Mouse (Mus musculus) spleen, adult 2 months (tissue): ENCODE measurements around the gene Simc1. TPM values are rescaled to one million over a fixed set of nuclear protein-coding genes. Genes with fewer than 3 reads are reported as not detected.
"Not testable (repeated sequence)": the region's sequence is repeated elsewhere in the genome, so short reads cannot be mapped to it uniquely, and the experiment has no call there.

Experiments
- DNase-seq, 2 experiments: peaks; one replicate each; pipeline versions ENCODE4 v3.0.0 to v3.0.0-alpha.2; 2012 to 2021; ENCODE audit warnings: low spot score in 2 of 2, low read depth in 1 of 2
- H3K27ac ChIP-seq: fragments of 200-500 bp; 2 replicates; pipeline ENCODE4 v1.5.1; 2012; ENCODE audit warnings: low read length, inconsistent platforms; ENCODE audit not compliant: insufficient read depth
- H3K27me3 ChIP-seq: fragments of 200-500 bp; 2 replicates; pipeline ENCODE4 v1.6.1; 2012; ENCODE audit warnings: mild to moderate bottlenecking, moderate library complexity, low read length, inconsistent platforms; ENCODE audit not compliant: control insufficient read depth, insufficient read depth
- H3K36me3 ChIP-seq: fragments of 200-500 bp; 2 replicates; pipeline ENCODE4 v1.6.1; 2012; ENCODE audit warnings: mild to moderate bottlenecking, low read length, inconsistent platforms; ENCODE audit not compliant: control insufficient read depth, insufficient read depth
- H3K4me1 ChIP-seq: fragments of 200-500 bp; 2 replicates; pipeline ENCODE4 v1.6.1; 2011; ENCODE audit warnings: inconsistent platforms; ENCODE audit not compliant: control insufficient read depth, insufficient read depth, insufficient read length
- H3K4me3 ChIP-seq: fragments of 200-500 bp; 2 replicates; pipeline ENCODE4 v1.5.1; 2011; ENCODE audit warnings: mild to moderate bottlenecking, inconsistent platforms; ENCODE audit not compliant: insufficient read depth, insufficient read length; ENCODE audit errors: extremely low read depth
- CTCF ChIP-seq: fragments of 200-500 bp; IDR thresholded peaks from 2 replicates; pipeline ENCODE4 v1.5.1; 2011; ENCODE audit warnings: mild to moderate bottlenecking, inconsistent platforms; ENCODE audit not compliant: insufficient read depth, insufficient read length, insufficient replicate concordance; ENCODE audit errors: extremely low read depth
- POLR2A ChIP-seq: fragments of 200-500 bp; IDR thresholded peaks from 2 replicates; pipeline ENCODE4 v1.6.1; 2011; ENCODE audit warnings: low read depth, low read length, inconsistent platforms
- WGBS: fragments of 180-500 bp; shearing (Covaris S2); methylation state at CpG from one replicate; pipeline ENCODE4 v1.1.7; 2018; 5-methylcytosine and 5-hydroxymethylcytosine counted together
- polyA plus RNA-seq: library from polyadenylated mRNA; depleted of rRNA; stranded (reverse); fragments of >200 nt; gene quantifications from 2 replicates; pipeline ENCODE4 v1.2.3, GENCODE M21; 2012

The Simc1 gene
- polyA plus RNA-seq, 1 experiment: 7.3 TPM

DNA sequence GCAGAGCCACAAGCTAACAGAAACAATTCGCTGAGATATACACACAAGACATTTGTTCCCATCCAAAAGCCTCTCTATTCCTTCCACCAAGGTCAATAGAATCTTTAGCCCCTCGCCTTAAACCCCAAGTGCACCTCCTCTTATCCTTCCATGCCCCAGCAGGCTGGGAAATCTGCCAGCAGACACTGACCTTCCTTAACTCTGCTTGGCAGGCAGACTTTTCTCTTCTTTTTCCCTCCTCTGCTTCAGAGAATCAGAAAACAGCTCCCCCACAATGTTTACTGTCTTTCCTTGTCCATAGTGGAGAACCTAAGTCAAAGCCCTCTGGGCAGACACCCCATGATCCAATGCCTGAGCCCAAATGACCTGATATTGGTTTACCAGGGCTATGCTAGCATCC, 28.6 kb upstream of the Simc1 start:
- WGBS: 84% methylated on average over 2 of the region's 2 CpGs
- Histone ChIP-seq H3K4me1 (no peaks in the 10 kb centered on the region; the same call in 1 of the 2 replicates), H3K27me3 (no peaks in the 10 kb centered on the region), H3K36me3 (no peaks in the 10 kb centered on the region), H3K4me3 (no peak overlapping the region), H3K27ac (no peak overlapping the region)
- no peak for TF ChIP-seq POLR2A
- TF ChIP-seq CTCF: no peak
- no peak for DNase-seq

DNA sequence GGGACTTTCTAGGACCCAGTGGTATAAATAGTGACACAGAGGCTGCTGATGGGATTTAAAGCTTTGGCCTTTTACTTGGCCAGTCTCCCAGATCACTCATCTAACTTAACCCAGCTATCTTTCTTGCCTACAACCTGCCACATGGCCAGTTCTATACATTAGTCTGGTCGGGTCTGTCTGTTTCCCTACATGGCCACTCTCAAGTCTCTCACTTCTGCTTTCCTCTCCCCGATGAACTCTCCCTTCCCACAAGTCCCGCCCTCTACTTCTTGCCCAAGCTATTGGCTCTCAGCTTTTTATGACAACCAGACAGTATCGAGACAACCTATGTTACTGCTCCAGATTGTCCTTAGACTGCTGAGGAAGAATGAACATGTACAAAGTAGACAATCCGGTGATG, 27.9 kb upstream of the Simc1 start:
- no peaks in the 10 kb centered on the region; the same call in 1 of the 2 replicates for H3K4me1 ChIP-seq
- no peak overlapping the region for H3K4me3 ChIP-seq
- DNase-seq: peak; percentile 53 to 59
- H3K36me3 ChIP-seq: no peaks in the 10 kb centered on the region
- no peaks in the 10 kb centered on the region for H3K27me3 ChIP-seq
- 16% methylated on average over 5 of the region's 5 CpGs for WGBS
- TF ChIP-seq POLR2A: no peak
- no peak for TF ChIP-seq CTCF
- no peak overlapping the region for H3K27ac ChIP-seq

DNA sequence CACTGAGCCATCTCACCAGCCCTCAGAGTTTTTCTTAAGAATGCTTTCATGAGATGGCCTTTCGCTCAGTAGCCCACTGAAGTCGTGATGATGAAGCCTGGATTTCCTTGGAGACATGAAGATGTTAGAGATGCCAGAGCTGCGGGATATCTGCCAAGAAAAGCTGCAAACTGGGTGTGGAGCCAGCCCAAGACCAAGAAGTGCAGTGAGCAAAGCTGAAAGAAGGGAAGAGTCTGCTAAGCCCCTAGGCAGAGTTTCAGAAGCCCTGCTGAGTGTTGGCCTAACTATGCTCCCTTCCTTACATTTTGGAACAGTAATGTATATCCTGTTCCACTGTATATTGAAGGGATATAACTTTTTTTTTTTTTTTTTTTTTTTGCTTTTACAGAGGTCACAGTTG, 24.3 kb upstream of the Simc1 start:
- H3K27me3 ChIP-seq: no peaks in the 10 kb centered on the region
- no peak for DNase-seq
- 63% methylated on average over 3 of the region's 3 CpGs for WGBS
- H3K27ac ChIP-seq: no peak overlapping the region
- H3K4me1 ChIP-seq: no peaks in the 10 kb centered on the region; the same call in 1 of the 2 replicates
- no peak overlapping the region for H3K4me3 ChIP-seq
- TF ChIP-seq CTCF (no peak), POLR2A (no peak)
- H3K36me3 ChIP-seq: no peaks in the 10 kb centered on the region

DNA sequence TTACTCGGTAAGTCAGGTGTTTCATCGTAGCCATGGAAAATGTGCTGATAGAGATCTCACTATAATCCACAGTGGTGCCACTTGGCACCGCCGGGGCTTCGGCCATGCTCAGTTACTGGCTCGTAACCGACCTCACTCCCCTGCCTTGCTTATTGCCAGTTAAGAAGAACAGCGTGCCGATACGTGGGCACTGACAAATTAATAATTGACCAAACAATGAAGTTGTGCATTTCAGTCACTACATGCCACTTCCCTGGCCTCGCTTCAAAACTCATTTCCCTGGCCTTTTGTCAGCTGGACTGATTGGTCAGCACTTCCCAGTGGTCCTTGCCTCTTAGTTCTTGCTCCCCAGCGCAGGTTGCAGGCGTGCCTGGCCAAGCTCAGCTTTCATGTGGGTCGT, 22.1 kb upstream of the Simc1 start:
- TF ChIP-seq CTCF (no peak), POLR2A (no peak)
- no peaks in the 10 kb centered on the region for H3K36me3 ChIP-seq
- no peak for DNase-seq
- 87% methylated on average over 14 of the region's 14 CpGs for WGBS
- H3K27ac ChIP-seq: no peak overlapping the region
- no peaks in the 10 kb centered on the region for H3K4me1 ChIP-seq
- no peak overlapping the region for H3K4me3 ChIP-seq
- H3K27me3 ChIP-seq: no peaks in the 10 kb centered on the region

DNA sequence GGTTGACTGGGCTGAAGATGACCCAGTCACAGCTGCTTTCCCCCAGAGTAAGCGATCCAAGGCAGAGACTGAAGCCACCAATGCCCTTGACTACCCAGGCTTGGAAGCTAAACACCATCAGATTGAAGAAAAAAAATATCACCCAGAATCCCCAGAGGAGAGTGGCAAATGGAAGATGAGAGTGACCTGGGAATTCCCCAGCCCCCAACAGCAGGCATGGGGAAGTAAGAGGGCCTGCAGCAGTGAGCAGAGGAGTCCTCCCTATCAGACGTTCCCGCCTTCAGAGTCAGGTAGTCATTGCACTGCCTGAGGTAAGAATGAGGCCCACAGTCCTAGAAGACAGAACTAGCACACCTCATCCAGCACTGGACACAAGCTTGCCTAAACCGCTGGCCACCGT, 13.2 kb upstream of the Simc1 start:
- Histone ChIP-seq H3K27me3 (no peaks in the 10 kb centered on the region), H3K27ac (no peak overlapping the region), H3K36me3 (no peaks in the 10 kb centered on the region), H3K4me1 (no peaks in the 10 kb centered on the region), H3K4me3 (no peak overlapping the region)
- WGBS: 78% methylated on average over 5 of the region's 5 CpGs
- no peak for DNase-seq
- TF ChIP-seq CTCF: no peak

DNA sequence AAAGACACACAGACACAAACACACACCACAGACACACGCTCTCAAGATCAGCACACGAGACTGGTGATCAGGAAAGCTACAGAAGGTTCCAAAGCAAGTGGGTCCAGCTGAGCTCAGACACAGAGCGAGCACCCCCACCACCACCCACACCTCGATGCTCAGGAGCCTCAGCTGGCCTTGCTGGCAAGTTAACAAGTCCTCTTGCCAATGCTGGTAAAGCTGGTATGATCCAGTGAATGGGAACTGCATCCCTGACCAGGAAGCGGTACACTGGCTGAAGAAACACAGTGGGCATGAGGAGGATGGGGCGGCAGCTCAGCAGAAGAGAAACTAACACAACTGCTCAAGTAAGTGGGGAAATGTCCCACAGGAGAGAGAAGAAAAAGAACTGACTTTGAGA, 12.2 kb upstream of the Simc1 start:
- Histone ChIP-seq H3K4me1 (no peaks in the 10 kb centered on the region), H3K36me3 (no peaks in the 10 kb centered on the region), H3K27ac (no peak overlapping the region), H3K27me3 (no peaks in the 10 kb centered on the region), H3K4me3 (no peak overlapping the region)
- WGBS: 88% methylated on average over 6 of the region's 6 CpGs
- DNase-seq: no peak
- TF ChIP-seq CTCF (no peak), POLR2A (no peak)

DNA sequence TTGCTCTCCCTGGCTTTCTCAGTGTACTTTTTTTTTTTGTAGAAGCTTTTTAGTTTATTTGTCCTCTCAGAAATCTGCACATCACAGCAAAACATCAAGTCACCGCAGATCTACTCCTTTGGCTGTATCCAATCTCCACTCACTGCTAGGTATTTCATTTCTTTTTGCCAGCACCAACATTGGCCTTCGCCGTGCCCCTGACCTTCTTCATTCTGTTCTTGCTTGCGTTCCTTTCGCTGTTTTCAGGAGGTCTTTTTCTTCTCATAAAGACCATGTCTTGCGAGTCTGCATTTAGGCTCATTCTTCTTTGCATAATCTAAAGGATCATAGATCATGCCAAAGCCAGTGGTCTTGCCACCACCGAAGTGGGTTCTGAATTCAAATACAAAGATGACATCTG, 4.0 kb upstream of the Simc1 start:
- WGBS: 90% methylated on average over 7 of the region's 7 CpGs
- not testable (repeated sequence) for H3K36me3 ChIP-seq, H3K27ac ChIP-seq, H3K4me3 ChIP-seq, DNase-seq, H3K27me3 ChIP-seq, H3K4me1 ChIP-seq
